Mouse (Mus musculus) hindbrain, embryonic 15.5 days (tissue): ENCODE data around the gene Il3ra. TPM values are rescaled to one million over a fixed set of nuclear protein-coding genes. Genes with fewer than 3 reads are reported as not detected.

Experiments used
- ATAC-seq: fragments of 200-750 bp; cut with Nextera tagmentation; 2 replicates; pipeline ENCODE4 v1.8.0; 2017; ENCODE audit warnings: low read depth, moderate number of reproducible peaks, moderate TSS enrichment; ENCODE audit not compliant: low FRiP score
- H3K27ac ChIP-seq: fragments of 300-500 bp; sonication (generic); replicated peaks from 2 replicates; pipeline ENCODE4 v1.5.1; 2015; ENCODE audit warnings: mild to moderate bottlenecking, inconsistent platforms
- H3K27me3 ChIP-seq: fragments of 300-500 bp; sonication (generic); 2 replicates; pipeline ENCODE4 v1.6.1; 2015; ENCODE audit warnings: control low read depth, inconsistent platforms
- H3K36me3 ChIP-seq: fragments of 300-500 bp; sonication (generic); 2 replicates; pipeline ENCODE4 v1.6.1; 2015; ENCODE audit warnings: control low read depth, inconsistent platforms
- H3K4me1 ChIP-seq: fragments of 300-500 bp; sonication (generic); replicated peaks from 2 replicates; pipeline ENCODE4 v1.6.1; 2015; ENCODE audit warnings: control low read depth, inconsistent platforms
- H3K4me2 ChIP-seq: fragments of 300-500 bp; sonication (generic); 2 replicates; pipeline ENCODE4 v1.6.1; 2015; ENCODE audit warnings: moderate library complexity, mild to moderate bottlenecking, inconsistent platforms
- H3K4me3 ChIP-seq: fragments of 300-500 bp; sonication (generic); 2 replicates; pipeline ENCODE4 v1.5.1; 2015; ENCODE audit warnings: mild to moderate bottlenecking, inconsistent platforms
- H3K9ac ChIP-seq: fragments of 300-500 bp; sonication (generic); 2 replicates; pipeline ENCODE4 v1.6.1; 2015; ENCODE audit warnings: inconsistent platforms
- H3K9me3 ChIP-seq: fragments of 300-500 bp; sonication (generic); 2 replicates; pipeline ENCODE4 v1.6.1; 2016; ENCODE audit warnings: control low read depth, inconsistent platforms
- WGBS: fragments of 180-500 bp; shearing (Covaris S2); methylation state at CpG from one replicate; pipeline ENCODE4 v1.1.7; 2015; 5-methylcytosine and 5-hydroxymethylcytosine counted together
- polyA plus RNA-seq: library from polyadenylated mRNA; unstranded; fragments of >200 nt; fragmentation: Nextera tagmentation; extraction: Ambion mirVana; gene quantifications from 2 replicates; pipeline ENCODE4 v1.2.1, GENCODE M21; 2015

The Il3ra gene
- 2.1 and 2.8 TPM in 2 replicates for polyA plus RNA-seq

DNA sequence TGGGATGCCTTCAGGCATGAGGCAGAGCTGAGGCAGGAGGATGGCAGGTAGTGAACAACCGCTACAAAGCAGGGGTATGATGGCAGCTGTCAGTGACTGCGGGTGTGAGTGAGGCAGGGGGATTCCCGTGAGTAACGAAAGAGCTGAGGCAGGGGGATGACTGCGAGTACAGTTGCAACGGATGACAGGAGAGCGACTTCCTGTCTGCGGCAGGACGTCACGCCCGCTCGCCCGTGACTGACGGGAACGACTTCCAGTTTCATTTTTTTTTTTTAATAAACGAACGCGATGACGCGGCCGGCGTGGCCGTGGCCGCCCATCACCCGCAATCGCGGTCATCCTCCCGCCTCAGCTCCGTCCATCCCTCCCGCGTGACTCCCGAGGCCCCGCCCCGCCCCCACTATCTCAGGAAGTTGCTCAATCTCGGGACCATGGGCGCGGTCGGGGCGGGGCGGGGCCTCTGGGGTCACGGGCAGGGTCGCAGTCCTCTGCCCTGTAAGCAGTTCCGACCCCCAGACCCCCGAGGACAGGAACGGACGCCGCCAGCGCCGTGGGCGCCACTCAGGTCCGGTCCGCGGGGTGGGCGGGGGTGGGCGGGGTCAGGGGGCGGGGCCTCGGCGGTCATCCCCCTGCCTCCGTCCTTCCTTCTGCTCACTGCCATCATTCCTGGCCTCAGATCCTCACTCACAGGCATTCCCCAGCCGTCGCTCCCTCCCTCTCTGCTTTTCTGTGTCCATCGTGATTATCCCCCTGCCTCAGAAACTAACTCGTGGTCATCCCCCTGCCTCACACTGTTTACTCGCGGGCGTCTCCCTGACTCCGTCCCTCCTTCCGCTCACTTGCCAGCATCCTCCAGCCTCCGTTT is at the start of gene Il3ra:
Il3ra (plus strand) TSS at position 328 of the 865 bp plus-strand sequence.
- H3K27me3 ChIP-seq: no peaks in the 10 kb centered on the region
- H3K4me2 ChIP-seq: peak within 1 kb of the TSS; percentile 93
- peak within 1 kb of the TSS; percentile 53 for H3K9ac ChIP-seq
- peak; percentile 67 for ATAC-seq
- peaks cover 7% of the 10 kb centered on the region; the same call in 1 of the 2 replicates for H3K9me3 ChIP-seq
- 4% methylated on average over 55 of the region's 69 CpGs for WGBS
- H3K4me3 ChIP-seq: peak within 1 kb of the TSS; percentile 62
- peak within 1 kb of the TSS; percentile 78 for H3K27ac ChIP-seq
- 0 out of 2 replicates have a peak, but pooled peaks cover 3% of the 10 kb centered on the region for H3K4me1 ChIP-seq
- H3K36me3 ChIP-seq: no peaks in the 10 kb centered on the region

DNA sequence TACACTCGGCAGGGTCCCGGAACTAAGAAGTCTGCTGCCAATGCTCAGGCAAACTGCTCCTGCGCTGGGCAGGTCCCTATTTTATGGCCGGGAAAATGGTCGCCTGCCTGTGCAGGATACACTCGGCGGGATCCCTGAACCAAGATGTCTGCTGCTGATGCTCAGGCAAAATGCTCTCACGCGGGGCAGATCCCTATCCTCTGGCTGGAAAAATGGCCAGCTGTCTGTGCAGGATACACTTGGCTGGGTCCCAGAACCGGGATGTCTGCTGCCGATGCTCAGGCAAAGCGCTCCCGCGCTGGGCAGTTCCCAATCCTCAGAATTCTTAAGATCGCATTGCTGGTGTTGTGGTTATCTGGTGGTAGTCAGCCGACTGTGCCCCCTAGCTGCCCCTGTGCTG is 37.1 kb upstream of the Il3ra start:
- ATAC-seq: no peak

GRCm38 (mm10) chr14:14309416-14309815 is 36.7 kb upstream of the Il3ra start:
- 66% methylated on average over 14 of the region's 14 CpGs for whole genome bisulfite sequencing
- Histone ChIP-seq H3K4me1 (no peaks in the 10 kb centered on the region), H3K27me3 (no peaks in the 10 kb centered on the region), H3K4me2 (peak overlapping the region; percentile 13; the same call in 1 of the 2 replicates), H3K9ac (no peak overlapping the region), H3K36me3 (no peaks in the 10 kb centered on the region), H3K27ac (no peak overlapping the region), H3K4me3 (0 out of 2 replicates have a peak overlapping the region, but pooled peaks have one; percentile 5), H3K9me3 (no peaks in the 10 kb centered on the region)
- no peak for ATAC-seq

More for the DNA sequence above, 37.1 kb upstream of the Il3ra start:
- no peaks in the 10 kb centered on the region for H3K9me3 ChIP-seq
- 0 out of 2 replicates have a peak overlapping the region, but pooled peaks have one; percentile 5 for H3K4me3 ChIP-seq
- no peaks in the 10 kb centered on the region for H3K36me3 ChIP-seq
- WGBS: 55% methylated on average over 16 of the region's 16 CpGs
- no peaks in the 10 kb centered on the region for H3K4me1 ChIP-seq
- H3K27me3 ChIP-seq: no peaks in the 10 kb centered on the region
- H3K4me2 ChIP-seq: peak overlapping the region; percentile 13; the same call in 1 of the 2 replicates
- no peak overlapping the region for H3K9ac ChIP-seq
- H3K27ac ChIP-seq: no peak overlapping the region

DNA sequence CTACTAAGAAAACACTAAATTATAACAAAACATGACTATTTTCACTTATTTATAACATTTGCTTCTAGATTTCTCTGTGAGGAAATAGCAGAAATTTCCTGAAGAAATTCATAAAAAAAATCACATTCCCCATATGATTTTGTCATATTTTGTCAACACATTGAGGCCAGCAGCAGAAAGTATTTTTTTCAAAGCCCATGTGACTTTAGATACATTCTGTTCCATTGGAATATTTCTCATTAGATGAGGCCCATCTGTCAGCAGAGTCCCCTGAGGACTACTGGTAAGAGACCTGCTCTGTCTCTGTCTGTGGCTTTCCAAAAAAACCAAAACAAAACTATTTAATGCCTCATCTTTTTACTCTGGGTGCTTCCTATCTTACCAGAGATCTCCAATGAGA is 23.5 kb upstream of the Il3ra start, which contains the start of gene Olfr31:
Olfr31 (plus strand) TSS at position 301 of the 400 bp plus-strand sequence.
- no peaks in the 10 kb centered on the region for H3K9me3 ChIP-seq
- H3K4me3 ChIP-seq: no peak within 1 kb of the TSS
- H3K9ac ChIP-seq: no peak within 1 kb of the TSS
- H3K27me3 ChIP-seq: no peaks in the 10 kb centered on the region
- no peaks in the 10 kb centered on the region for H3K36me3 ChIP-seq
- H3K4me2 ChIP-seq: no peak within 1 kb of the TSS
- no peak within 1 kb of the TSS for H3K27ac ChIP-seq
- H3K4me1 ChIP-seq: no peaks in the 10 kb centered on the region
- no peak for ATAC-seq

DNA sequence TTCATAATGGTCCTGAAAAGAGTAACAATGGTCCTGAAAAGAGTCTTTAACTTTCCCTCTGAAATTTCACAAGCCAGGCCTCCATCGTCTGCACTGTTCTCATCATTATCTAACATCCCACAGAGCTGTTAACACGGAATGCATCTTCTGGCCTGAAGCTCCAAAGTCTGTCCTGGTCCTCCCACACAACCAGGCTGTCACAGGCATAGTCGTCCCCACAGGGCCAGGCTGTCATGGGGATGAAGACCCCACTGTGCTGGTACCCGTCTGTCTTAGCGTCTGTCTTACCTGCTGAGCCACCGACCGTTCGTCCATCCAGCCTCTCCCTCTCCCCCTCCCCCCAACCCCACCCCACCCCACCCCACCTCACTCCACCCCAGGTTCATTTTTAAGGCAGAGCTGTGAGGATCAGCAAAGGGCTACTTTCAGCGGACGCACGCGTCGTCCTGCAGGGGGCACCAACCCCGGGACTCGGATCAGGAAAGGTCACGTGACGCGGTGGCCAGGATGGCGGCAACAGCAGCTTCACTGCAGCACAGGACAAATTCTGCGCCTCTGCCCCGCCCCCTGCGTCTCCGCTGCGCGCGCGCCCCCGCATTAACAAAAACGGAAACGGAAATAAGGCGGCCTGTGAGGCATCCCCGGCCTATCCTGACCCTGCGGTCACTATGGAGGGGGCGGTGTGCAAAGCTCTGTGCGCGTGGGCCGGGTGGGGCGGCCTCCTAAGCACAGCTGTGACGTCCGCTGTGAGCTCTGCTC is 783 bp upstream of the Il3ra start:
- peak; percentile 83 for ATAC-seq
- H3K4me1 ChIP-seq: 0 out of 2 replicates have a peak, but pooled peaks cover 3% of the 10 kb centered on the region
- H3K27me3 ChIP-seq: no peaks in the 10 kb centered on the region
- peak overlapping the region; percentile 62 for H3K4me3 ChIP-seq
- H3K9me3 ChIP-seq: peaks cover 9% of the 10 kb centered on the region; the same call in 1 of the 2 replicates
- H3K4me2 ChIP-seq: peak overlapping the region; percentile 93
- 6% methylated on average over 39 of the region's 40 CpGs for WGBS
- peak overlapping the region; percentile 53 for H3K9ac ChIP-seq
- no peaks in the 10 kb centered on the region for H3K36me3 ChIP-seq
- H3K27ac ChIP-seq: peak overlapping the region; percentile 78

GRCm38 (mm10) chr14:14346813-14347100 is 682 bp downstream of the Il3ra start:
- no peaks in the 10 kb centered on the region for H3K36me3 ChIP-seq
- H3K4me3 ChIP-seq: peak overlapping the region; percentile 62
- WGBS: 20% methylated on average over 16 of the region's 16 CpGs
- H3K9me3 ChIP-seq: peaks cover 6% of the 10 kb centered on the region; the same call in 1 of the 2 replicates
- 0 out of 2 replicates have a peak, but pooled peaks cover 3% of the 10 kb centered on the region for H3K4me1 ChIP-seq
- peak; percentile 24 for ATAC-seq
- H3K4me2 ChIP-seq: peak overlapping the region; percentile 93
- no peaks in the 10 kb centered on the region for H3K27me3 ChIP-seq
- H3K9ac ChIP-seq: peak overlapping the region; percentile 53
- H3K27ac ChIP-seq: no peak overlapping the region

- Histone ChIP-seq H3K9me3 (peaks cover 6% of the 10 kb centered on the region; the same call in 1 of the 2 replicates), H3K27ac (no peak overlapping the region), H3K4me3 (peak overlapping the region; percentile 62), H3K36me3 (no peaks in the 10 kb centered on the region), H3K9ac (no peak overlapping the region), H3K4me1 (0 out of 2 replicates have a peak, but pooled peaks cover 3% of the 10 kb centered on the region), H3K27me3 (no peaks in the 10 kb centered on the region), H3K4me2 (peak overlapping the region; percentile 93)
- ATAC-seq: peak; percentile 7; the same call in 1 of the 2 replicates
- WGBS: 88% methylated on average over 17 of the region's 17 CpGs
Measured at GRCm38 (mm10) chr14:14347151-14347835, 1.2 kb downstream of the Il3ra start.

DNA sequence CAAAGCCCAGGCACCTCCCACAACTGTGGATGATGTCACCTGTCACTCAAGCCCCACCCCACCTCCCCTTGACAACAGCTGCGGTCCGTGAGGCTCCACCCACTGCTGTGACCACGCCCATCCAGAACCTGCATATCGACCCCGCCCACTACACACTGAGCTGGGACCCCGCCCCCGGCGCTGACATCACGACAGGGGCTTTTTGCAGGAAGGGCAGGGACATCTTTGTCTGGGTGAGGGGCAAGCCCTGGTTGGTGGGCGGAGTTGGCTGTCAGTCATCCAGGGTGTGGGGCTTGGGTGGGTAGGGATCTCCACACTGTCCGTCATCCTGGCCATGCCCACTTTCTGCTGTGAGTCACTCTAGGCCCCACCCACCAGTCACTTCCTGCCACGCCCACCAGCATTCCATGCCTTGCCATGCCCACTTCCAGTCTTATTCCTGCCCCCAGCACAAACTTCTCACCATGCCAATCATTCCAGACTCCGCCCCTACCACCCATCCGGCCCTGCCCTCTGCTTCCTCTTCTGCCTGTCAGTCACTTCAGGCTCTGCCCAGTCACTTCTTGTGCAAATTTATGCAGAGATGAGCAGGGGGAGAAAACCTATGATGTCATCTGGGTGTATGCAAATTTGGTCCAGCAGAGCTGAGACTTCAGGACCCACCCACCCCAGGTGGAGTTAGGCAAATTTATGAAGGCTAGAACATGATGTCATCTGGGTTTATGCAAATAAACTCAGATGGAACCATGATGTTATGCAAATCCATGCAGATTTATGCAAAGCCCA is 2.0 kb downstream of the Il3ra start:
- WGBS: 93% methylated on average over 14 of the region's 14 CpGs
- no peak for ATAC-seq
- Histone ChIP-seq H3K4me2 (no peak overlapping the region), H3K9me3 (peaks cover 6% of the 10 kb centered on the region; the same call in 1 of the 2 replicates), H3K4me1 (0 out of 2 replicates have a peak, but pooled peaks cover 3% of the 10 kb centered on the region), H3K36me3 (no peaks in the 10 kb centered on the region), H3K27ac (no peak overlapping the region), H3K4me3 (no peak overlapping the region), H3K27me3 (no peaks in the 10 kb centered on the region), H3K9ac (no peak overlapping the region)

DNA sequence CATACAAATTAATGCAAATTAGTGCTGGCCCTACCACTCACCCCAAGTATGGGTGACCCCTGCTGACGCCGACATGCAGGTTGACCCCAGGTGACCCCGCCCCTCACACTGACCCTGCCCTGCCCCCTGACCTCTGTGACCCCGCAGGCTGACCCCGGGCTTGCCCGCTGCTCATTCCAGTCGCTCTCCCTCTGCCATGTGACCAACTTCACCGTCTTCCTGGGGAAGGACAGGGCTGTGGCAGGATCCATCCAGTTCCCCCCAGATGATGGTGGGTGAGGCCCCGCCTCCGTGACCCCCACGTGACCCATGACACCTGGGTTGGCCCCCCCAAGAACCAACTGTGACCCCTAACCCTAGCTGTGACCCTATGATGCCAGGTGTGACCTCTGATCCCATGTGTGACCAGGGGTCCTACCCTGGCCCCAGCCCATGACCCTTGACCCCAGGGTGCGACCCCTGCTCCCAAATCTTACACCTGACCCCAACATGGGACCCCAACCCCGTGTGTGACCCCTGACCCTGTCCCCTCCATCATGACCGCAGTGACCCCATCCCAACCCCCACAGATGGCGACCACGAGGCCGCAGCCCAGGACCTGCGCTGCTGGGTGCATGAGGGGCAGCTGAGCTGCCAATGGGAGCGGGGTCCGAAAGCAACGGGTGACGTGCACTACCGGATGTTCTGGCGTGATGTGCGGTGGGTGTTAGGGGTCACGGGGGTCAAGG is 2.8 kb downstream of the Il3ra start:
- WGBS: 90% methylated on average over 26 of the region's 26 CpGs
- Histone ChIP-seq H3K4me1 (0 out of 2 replicates have a peak, but pooled peaks cover 3% of the 10 kb centered on the region), H3K27me3 (no peaks in the 10 kb centered on the region), H3K27ac (no peak overlapping the region), H3K9me3 (peaks cover 6% of the 10 kb centered on the region; the same call in 1 of the 2 replicates), H3K4me3 (no peak overlapping the region), H3K36me3 (no peaks in the 10 kb centered on the region), H3K9ac (no peak overlapping the region), H3K4me2 (no peak overlapping the region)
- ATAC-seq: no peak

- Histone ChIP-seq H3K9me3 (peaks cover 6% of the 10 kb centered on the region; the same call in 1 of the 2 replicates), H3K4me1 (0 out of 2 replicates have a peak, but pooled peaks cover 3% of the 10 kb centered on the region), H3K36me3 (no peaks in the 10 kb centered on the region), H3K9ac (no peak overlapping the region), H3K4me2 (no peak overlapping the region), H3K27me3 (no peaks in the 10 kb centered on the region), H3K27ac (no peak overlapping the region), H3K4me3 (no peak overlapping the region)
- no peak for ATAC-seq
- 97% methylated on average over 20 of the region's 20 CpGs for WGBS
Measured at GRCm38 (mm10) chr14:14349485-14350262, 3.6 kb downstream of the Il3ra start.
